ENCODE assay signal across 25 mouse cellular contexts in the genomic region with DNA sequence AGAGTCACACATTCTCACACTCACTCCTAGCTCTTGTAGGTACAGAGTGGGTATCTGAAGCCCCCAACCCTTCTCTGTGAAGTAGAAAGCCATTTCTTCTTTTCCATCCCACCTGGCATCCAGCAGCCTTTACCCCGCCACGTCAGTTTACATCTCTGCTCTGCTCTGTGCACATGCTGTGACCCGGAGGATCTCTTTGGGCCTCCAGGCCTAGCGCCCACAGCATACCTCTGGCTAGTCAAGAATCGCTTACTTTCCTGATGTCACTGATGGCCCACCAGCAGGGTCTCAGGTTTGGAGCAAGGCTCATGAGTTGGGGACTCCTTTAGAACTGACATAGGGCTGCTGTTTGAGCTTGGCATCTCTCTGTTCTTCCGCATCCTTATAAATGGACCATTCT. TPM values are rescaled to one million over a fixed set of nuclear protein-coding genes. Genes with fewer than 3 reads are reported as not detected.
DNase-seq lines count a peak whose midpoint lies in the region; ATAC-seq and TF ChIP-seq lines count a peak whose summit lies in the region.
"Had no signal": no experiment of that assay in that cellular context is flagged by ENCODE, and none has a peak within 500 bp of the region (broad histone marks: within the 10 kb centered on the region; RNA-seq: fewer than 3 reads in every experiment).

No protein-coding gene starts in this region.

- peak overlapping the region; percentile 89 for H3K27ac ChIP-seq in spleen, adult 2 months (ENCODE audit: insufficient read depth, low read length)
- H3K27ac ChIP-seq: gastrocnemius, adult 2 months; hindbrain, embryonic 12.5 days; hindbrain, embryonic 15.5 days had no signal

- H3K4me1 ChIP-seq in spleen, adult 2 months (ENCODE audit: control insufficient read depth, insufficient read depth, insufficient read length): peaks cover 28% of the 10 kb centered on the region; the same call in 1 of the 2 replicates
- H3K4me1 ChIP-seq: hindbrain, embryonic 15.5 days had no signal

- ATAC-seq in CD4-positive, CD25-positive, alpha-beta regulatory T cell, adult 4 months: no peak
- ATAC-seq: forebrain, embryonic 14.5 days; forebrain, postnatal 0 days; Patski had no signal

- no peak for TF ChIP-seq CTCF in spleen, adult 2 months (IDR thresholded peaks at IDR 0.05; ENCODE audit: extremely low read depth, insufficient read depth, insufficient read length, insufficient replicate concordance)

- H3K27me3 ChIP-seq in spleen, adult 2 months (ENCODE audit: control insufficient read depth, insufficient read depth, low read length): no peaks in the 10 kb centered on the region
- H3K27me3 ChIP-seq: hindbrain, embryonic 12.5 days; hindbrain, embryonic 15.5 days; Patski had no signal

- H3K4me3 ChIP-seq in spleen, adult 2 months (ENCODE audit: extremely low read depth, insufficient read depth, insufficient read length): peak overlapping the region; percentile 59
- H3K4me3 ChIP-seq: gastrocnemius, adult 2 months; hindbrain, embryonic 12.5 days; hindbrain, embryonic 15.5 days had no signal

- peak; percentile 40 for DNase-seq in CD4-positive, CD25-positive, alpha-beta regulatory T cell, adult 2 months (ENCODE audit: low read depth, low spot score)
- DNase-seq in spleen, adult 2 months (ENCODE audit: low read depth in 1 of 2, low spot score in 2 of 2): no peak
- no peak for DNase-seq in spleen, adult 12 weeks (ENCODE audit: low spot score)
- peak; percentile 39 for DNase-seq in CD4-positive helper T cell, adult 2 months (ENCODE audit: low read depth, low spot score)
- DNase-seq in naive thymus-derived CD4-positive, alpha-beta T cell, adult 2 months (ENCODE audit: low read depth): peak; percentile 47
- no peak for DNase-seq in layer of hippocampus, adult 8-10 months (ENCODE audit: low spot score in 2 of 2)
- no peak for DNase-seq in gastrocnemius, adult 8-10 months (ENCODE audit: low spot score in 2 of 2)
- DNase-seq: adrenal gland, postnatal 10 days; adrenal gland, postnatal 36 days; cerebellum, adult 11 months; cerebellum, adult 2 months; cerebellum, adult 9-11 months; cerebellum, postnatal 36 days; embryo, embryonic 11 days; forebrain, postnatal 0 days; gastrocnemius, adult 2 months; gastrocnemius, postnatal 25 days; heart, adult 18-20 months had no signal

- WGBS in spleen, adult 2 months: 71% methylated on average over 6 of the region's 6 CpGs

- H3K36me3 ChIP-seq in spleen, adult 2 months (ENCODE audit: control insufficient read depth, insufficient read depth, low read length): no peaks in the 10 kb centered on the region
- H3K36me3 ChIP-seq: G1E; hindbrain, embryonic 12.5 days; hindbrain, embryonic 15.5 days had no signal

- no peak for TF ChIP-seq POLR2A in spleen, adult 2 months (IDR thresholded peaks at IDR 0.05; ENCODE audit: low read depth, low read length)

RNA-seq across cellular contexts. Expression of gene Cd5, which starts 0.8 kb away (rescaled TPM):
- 100 to 1,000 TPM; 449 to 646 TPM for polyA plus RNA-seq in CD4-positive, CD25-positive, alpha-beta regulatory T cell, adult 4 months (2017; shearing (Covaris generic))
- polyA plus RNA-seq in spleen, adult 2 months (2012; rRNA removed): 35.2 and 41.1 TPM in 2 replicates
- total RNA-seq in layer of hippocampus, adult 8-10 months (2022): under 1 TPM in 3 of 4 experiments, not detected in 1; 0.14 to 0.59 (median 0.58) TPM
- total RNA-seq in gastrocnemius, adult 8-10 months (2022): under 1 TPM in 1 of 4 experiments, not detected in 3; 0.27 TPM
- total RNA-seq: gastrocnemius, adult 2 months had no signal
- polyA plus RNA-seq: G1E; intestine, embryonic 14.5 days; Patski had no signal

RNA-seq across cellular contexts. Expression of gene Vps37c, which starts 49.5 kb away (rescaled TPM):
- polyA plus RNA-seq in CD4-positive, CD25-positive, alpha-beta regulatory T cell, adult 4 months (2017; shearing (Covaris generic)): 10 to 100 TPM; 14.5 to 15.7 TPM
- 19.7 and 22.0 TPM in 2 replicates for polyA plus RNA-seq in spleen, adult 2 months (2012; rRNA removed)
- 10 to 100 TPM; 18.0 to 22.6 (median 20.7) TPM for total RNA-seq in layer of hippocampus, adult 8-10 months (2022)
- total RNA-seq in gastrocnemius, adult 8-10 months (2022): 10 to 100 TPM; 21.1 to 33.7 (median 28.3) TPM

Comparison
In these comparisons a context has a peak if more than half of its experiments do, and no peak if none do; other contexts are left out.
1. DNase-seq: peak in CD4-positive, CD25-positive, alpha-beta regulatory T cell, adult 2 months (single experiment), CD4-positive helper T cell, adult 2 months (single experiment) and naive thymus-derived CD4-positive, alpha-beta T cell, adult 2 months (single experiment); none in spleen, adult 2 months (0 of 2), spleen, adult 12 weeks (single experiment), layer of hippocampus, adult 8-10 months (0 of 2) and gastrocnemius, adult 8-10 months (0 of 2).